Mouse (Mus musculus): ENCODE measurements around the gene Lman2. TPM values are rescaled to one million over a fixed set of nuclear protein-coding genes. Genes with fewer than 3 reads are reported as not detected.

The Lman2 gene
- total RNA-seq (2021) = 10 to 100 TPM; 32.2 to 34.6 TPM
- long read RNA-seq, experiment 1, full-length matches to known transcripts = 90 of 99 reads
- long read RNA-seq, experiment 1, partial matches to known transcripts = 3 of 99 reads
- long read RNA-seq, experiment 1, other reads (novel, unspliced or antisense) = 6 of 99 reads
- long read RNA-seq, experiment 2, full-length matches to known transcripts = 121 of 138 reads
- long read RNA-seq, experiment 2, partial matches to known transcripts = 5 of 138 reads
- long read RNA-seq, experiment 2, other reads (novel, unspliced or antisense) = 12 of 138 reads

DNA sequence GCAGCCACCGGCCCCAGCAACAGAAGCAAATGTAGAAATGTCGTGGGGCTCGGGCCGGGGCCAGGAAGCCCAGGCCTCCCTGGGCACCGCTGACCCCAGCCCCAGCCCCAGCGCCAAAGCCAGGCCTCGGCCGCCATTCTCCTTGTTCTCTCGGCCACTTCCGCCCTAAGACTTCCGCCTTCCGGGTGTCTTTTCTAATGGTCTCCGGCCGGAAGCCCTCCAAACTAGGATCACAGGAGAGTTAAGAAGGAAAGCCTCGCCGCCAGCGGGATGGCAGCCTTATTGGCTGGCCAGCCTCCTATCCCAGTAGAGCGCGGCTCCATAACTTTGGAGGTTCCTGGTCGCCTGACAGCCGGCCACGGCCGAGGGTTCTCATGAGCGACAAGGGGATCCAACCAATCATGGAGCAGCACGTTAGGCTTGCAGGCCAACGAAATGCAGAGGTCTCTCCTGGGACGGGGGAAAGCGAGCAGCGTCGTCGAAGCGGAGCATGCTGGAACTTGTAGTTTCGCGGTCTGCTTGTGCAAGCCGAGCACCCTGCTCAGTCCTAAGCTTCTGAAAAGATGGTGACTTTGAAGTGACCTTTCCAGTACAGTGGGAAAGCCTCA, at the start of gene Lman2:
Gene Lman2, minus strand, starts transcription at position 331 of the 608 bp plus-strand sequence.
- DNase-seq = peak; percentile 96
- intact Hi-C loops (cut with DNase I; ENCODE audit: low total_unique reads) = no loop called here

DNA sequence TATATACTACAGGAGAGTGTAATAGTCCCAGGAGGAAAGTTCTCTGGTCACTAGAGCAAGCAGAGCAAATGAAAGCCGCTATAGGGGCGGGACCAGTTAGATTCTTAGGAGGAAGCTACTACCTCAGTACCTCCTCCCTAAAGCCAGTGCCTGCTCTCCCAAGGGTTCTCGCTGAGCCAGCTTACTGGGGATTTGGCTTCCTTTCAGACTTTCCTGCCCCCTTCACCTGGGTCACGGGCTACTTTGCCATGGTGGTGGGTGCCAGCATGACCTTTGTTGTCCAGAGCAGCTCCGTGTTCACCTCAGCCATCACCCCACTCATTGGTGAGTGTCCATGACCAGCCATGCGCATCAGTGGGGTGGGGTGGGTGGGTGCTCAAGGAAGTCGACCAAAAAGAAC, 49.2 kb upstream of the Lman2 start:
- no peak for DNase-seq
- intact Hi-C loops (cut with DNase I; ENCODE audit: low total_unique reads) = no loop called here

DNA sequence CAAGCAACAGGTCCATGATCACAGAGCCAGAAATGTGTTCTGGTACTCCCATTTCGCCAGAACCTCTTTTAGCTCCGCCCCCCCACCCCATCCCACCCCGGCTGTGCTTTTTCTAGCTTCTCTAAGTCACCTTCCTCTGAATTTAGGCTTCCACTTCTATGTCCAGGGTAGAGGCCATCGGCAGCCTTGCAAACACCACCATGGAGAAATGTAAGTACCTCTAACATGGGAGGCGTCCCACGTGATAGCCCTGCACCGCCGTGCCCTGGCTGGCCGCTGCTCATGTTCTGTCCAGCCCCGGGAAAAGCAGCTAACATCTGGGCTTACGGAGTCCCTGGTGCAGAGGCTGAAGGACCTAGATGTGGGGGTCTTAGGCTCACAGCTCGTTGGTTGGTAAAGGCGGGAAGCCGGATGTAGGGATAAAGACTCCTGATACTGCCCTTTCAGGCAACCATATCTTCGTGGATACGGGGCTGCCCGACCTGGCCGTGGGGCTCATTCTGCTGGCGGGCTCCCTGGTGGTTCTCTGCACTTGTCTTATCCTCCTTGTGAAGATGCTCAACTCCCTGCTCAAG, 46.0 kb upstream of the Lman2 start:
- DNase-seq = no peak
- intact Hi-C loops (cut with DNase I; ENCODE audit: low total_unique reads) = loop anchor here (5.0 kb wide), 1 partner anchor 109 kb away; no protein-coding TSS in a partner anchor

DNA sequence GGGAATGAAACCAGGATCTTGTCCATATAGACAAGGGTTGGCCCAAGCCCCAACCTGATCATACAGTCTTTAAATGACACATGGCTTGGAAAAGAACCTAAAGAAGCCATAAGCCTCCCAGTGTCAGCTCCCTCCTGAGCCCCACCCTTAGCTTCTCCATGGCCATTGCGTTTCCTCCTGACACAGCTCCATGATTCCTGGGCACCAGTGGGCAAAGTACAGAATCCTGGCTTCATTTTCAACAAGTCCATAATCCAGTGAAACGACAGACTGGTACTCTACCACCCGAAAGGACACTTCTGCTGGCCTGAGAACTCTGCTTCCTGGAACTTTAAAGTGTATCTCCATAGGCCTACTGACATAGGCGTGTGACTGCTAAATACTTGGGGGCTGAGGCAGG, 44.8 kb upstream of the Lman2 start:
- intact Hi-C loops (cut with DNase I; ENCODE audit: low total_unique reads) = loop anchor here (5.0 kb wide), 1 partner anchor 110 kb away; no protein-coding TSS in a partner anchor
- no peak for DNase-seq

DNA sequence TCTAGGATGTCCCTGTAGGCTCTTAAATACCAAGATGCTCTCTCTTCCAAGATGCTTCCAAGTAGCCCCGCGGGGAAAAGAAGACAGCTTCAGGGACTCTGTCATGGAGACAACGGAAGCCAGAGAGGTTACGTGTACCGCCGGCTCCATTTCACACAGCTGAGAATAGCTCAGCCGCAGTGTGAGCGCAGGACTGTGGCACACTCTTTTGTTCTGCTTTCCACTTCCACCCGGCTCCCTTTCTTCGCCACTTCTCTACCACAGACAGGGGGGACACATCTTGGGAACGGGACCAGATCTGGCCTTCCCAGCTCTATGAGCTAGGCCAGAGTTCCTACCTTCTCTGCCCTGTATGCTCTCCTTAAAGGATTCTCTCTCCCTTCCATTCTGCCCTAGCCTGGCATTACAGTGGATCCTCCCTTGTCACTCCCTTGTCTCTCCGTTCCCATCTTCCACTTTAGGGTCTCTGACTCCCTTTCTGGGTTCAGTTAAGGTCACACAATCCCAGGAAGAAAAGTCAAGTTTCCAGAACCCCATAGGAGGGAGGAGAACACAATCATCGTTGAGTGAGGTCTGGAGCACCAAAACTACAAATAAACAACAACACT, 43.3 kb upstream of the Lman2 start:
- intact Hi-C loops (cut with DNase I; ENCODE audit: low total_unique reads) = loop anchor here (5.0 kb wide), 1 partner anchor 111 kb away; no protein-coding TSS in a partner anchor
- no peak for DNase-seq

DNA sequence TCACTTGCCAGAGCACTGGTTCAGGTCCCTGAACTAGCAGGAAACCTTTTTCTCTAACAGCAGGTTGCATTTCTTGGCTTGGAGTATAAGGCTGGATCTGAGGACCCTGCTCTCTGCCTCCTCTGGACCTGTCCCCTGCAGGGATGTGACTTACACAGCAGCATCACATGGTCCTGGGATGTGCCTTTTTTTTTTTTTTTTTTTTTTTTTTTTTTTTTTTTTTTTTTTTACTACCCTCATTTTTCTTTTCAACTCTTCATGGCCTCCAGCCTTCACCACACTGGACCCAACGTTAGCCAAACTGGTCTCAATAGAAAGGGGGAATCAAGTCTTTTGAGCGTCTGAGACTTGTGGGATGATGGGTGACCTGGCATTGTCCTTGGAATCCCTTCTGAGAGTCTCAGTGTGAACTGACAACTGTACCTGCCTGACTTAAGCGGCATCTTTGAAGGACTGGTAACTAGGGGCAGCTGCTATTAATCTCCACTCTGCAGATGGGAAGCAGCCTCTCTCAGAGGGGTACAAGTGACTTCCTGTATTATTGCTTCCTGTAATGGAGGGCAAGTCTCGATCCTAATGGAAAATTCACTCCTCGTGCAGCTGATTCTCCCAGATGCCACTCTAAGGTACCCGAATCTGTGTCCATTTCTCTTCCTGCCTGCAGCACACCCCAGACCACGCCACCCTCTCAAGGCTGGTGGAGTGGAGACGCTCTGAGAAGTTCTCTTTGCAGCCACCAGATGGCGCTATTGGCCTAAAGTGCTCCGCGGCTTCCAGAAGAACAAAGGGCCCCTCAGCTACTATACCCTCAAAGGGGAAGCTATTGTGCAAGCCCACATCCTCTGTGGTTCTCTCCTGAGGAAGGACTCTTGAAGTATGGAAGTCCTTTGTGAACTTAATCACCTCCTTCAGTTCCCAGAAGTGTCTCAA, 42.5 kb upstream of the Lman2 start:
- peak; percentile 70 for DNase-seq
- intact Hi-C loops (cut with DNase I; ENCODE audit: low total_unique reads) = loop anchor here (5.0 kb wide), 1 partner anchor 112 kb away; no protein-coding TSS in a partner anchor

DNA sequence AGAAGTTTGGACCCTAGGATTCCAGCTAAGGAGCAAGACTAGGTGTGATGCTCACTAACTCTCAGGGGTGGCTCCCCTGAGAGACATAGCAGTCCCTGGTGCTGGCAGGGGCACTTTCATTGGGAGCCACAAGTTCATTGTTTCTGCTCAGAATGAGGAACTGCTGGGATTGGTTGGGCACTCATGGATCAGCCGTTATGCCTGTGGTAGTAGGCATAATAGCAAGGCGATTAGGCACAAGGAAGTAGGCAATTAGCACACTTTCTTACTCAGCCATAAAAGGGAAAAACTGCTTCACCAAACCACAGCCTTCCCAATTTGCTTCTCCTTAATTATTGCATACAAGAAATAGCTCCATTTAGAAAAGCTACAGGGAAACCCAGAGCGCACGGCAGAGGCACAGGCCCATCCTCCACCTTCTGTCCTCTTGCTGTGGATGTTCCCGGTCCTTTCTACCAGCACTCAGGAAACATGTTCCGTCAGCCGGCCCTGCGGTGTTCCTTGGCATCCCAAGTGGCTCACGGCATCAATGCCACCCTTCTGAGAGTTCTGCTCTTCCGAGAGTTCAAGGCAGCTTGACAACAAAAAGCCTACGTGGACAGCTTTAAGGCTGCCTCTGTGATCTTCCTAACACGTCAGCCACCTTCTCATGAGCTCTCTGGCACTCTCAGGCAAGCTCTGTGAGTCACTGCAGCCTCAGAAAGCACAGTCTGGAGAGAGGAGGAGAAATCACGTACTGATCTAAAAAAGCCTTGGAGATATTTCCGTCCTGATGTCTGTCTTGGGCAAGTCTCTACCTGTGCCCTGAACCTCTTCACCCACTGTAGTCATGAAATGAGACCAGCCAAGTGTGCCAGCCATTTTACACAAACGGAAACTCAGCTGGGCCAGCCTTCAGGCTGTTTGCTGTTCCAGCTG, 41.6 kb upstream of the Lman2 start:
- intact Hi-C loops (cut with DNase I; ENCODE audit: low total_unique reads) = no loop called here
- DNase-seq = no peak

DNA sequence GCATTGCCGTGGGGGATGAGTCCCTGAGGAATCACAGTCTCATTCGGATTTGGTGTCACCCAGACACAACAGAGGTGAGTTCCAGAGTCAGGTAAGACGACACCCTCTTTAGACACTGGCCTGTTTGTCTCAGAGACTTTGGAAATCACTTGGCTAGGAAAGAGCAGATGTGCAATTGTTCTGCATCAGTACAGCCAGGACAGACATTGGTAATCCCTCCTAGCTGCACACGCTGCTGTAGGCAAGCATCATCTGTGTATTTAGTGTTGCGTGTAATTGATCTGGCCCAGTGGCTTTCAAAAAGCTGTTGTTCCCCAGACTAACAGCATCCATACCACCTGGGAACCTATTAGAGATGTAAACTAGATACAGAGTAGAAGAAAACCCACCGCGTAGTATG, 40.7 kb upstream of the Lman2 start:
- DNase-seq = no peak
- intact Hi-C loops (cut with DNase I; ENCODE audit: low total_unique reads) = no loop called here

DNA sequence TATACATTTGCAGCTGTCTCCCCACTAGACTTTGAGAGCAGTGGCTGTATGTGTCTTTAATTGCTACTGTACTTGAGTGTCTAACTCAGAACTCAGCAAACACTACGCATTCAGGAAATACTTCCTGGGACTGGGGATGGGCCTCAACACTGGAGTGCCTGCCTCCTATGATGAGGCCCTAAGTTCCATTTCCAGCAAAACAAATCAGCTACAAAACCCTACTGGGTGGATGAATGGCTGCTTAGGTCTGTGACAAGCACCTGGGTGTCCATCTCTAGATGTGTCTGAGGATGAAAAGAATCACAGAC, 37.4 kb upstream of the Lman2 start:
- DNase-seq = no peak
- intact Hi-C loops (cut with DNase I; ENCODE audit: low total_unique reads) = no loop called here

DNA sequence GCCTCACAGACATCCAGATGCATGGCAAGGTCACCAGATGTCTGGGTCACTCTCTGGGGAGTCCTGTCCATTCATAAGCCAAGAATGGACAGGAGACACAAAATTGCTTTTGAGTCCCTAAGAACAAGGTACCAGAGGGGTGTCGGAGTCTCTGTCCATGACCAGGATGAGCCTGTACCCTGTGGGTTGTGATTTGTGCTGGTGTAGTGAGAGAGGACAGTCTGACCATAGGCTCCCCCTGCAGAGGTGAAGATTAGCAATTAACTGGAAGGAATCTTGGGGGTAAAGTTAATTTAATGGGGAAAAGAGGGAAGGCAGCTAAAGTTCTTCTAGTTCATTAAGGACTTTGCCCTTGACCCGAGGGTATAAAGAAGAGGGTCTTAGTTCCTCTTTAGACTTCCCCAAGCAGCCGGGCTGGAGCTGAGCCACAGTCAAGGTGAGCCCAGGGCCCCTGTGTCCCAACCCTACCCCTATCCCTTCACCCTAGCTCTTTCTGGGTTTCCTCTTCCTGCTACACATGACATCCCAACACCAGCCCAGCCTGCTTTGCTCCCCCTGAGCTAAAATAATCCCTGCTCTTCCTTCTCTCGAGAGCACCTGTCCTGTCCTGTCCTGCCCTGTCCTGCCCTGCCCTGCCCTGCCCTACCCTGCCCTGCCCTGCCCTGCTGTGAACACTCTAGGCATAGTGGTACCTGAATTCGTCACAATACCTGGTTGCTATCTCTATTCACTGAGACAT, 36.9 kb upstream of the Lman2 start:
- no peak for DNase-seq
- intact Hi-C loops (cut with DNase I; ENCODE audit: low total_unique reads) = no loop called here

DNA sequence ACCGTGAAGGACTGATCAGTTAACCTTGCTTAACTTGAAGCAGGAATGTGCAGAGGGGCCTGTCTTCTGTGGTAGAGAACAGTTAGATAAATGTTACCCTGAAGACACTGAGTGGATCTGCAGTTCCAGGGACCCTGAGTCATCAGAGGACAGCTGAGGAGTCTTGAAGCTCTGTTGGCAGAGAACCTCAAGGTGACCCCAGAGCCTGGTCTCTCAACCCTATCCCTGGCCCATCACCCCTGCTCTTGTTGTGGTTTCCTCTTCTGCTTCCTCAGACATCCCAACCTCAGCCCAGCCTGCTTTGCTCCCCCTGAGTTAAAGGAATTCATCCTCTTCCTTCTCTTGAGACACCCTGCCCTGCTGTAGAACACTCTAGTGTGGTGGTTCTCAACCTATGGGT, 35.5 kb upstream of the Lman2 start, which contains the start of gene Slc34a1:
Gene Slc34a1, plus strand, starts transcription at position 100 of the 400 bp plus-strand sequence.
- intact Hi-C loops (cut with DNase I; ENCODE audit: low total_unique reads) = no loop called here
- DNase-seq = no peak

DNA sequence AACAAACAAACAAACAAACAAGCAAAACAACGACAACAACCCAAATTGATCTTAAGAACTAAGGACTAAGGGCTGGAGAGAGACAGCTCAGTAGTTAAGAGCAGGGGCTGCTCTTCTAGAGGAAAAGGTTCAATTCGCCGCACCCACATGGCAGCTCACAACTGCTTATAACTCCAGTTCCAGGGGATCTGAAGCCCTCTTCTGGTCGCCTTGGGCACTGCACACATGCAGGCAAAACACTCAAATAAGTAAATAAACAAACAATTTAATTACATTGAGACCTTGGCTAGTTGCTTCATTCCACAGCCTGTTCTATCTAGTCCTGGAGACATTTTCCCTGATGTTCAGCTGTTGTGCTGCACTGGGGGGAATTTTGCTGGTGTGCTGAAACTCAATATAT, 30.4 kb upstream of the Lman2 start:
- intact Hi-C loops (cut with DNase I; ENCODE audit: low total_unique reads) = no loop called here
- no peak for DNase-seq

DNA sequence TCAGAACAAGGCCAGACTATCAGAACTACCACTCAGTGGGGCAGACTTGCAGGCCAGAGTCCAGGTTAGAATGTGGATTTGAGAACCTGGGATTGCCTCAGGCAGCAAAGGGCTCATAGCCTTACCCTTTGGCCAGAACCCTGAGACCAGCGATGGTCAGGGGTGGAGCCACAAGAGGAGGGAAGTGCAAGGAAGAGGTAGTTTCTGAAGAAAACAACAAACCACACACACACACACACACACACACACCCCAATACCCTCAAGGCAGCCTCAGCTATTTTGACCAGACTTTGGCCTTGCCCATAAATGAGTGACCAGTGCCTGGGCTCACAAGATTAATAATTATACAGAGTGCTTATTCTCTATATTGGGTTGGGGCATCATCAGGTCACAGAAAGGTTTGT, 29.0 kb upstream of the Lman2 start:
- intact Hi-C loops (cut with DNase I; ENCODE audit: low total_unique reads) = no loop called here
- DNase-seq = no peak

DNA sequence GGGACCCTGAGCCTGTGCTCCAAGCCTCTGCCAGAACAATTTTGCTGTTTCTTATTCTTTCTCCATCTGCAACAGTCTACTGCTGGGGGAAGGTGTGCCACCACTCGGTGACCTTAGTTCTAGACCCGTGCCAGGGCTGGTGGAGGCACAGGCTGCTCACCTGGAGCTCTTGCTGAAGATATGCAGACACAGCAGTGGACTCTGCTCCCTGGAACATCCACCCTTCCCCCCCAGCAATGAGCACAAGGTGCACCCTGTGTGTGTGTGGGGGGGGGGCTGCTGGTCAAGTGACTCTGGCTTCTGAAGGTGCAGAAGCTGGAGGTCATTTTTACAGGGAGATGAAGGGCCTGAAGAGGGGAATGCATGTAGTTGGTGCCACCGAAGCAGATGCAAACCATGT, 28.1 kb upstream of the Lman2 start:
- intact Hi-C loops (cut with DNase I; ENCODE audit: low total_unique reads) = no loop called here
- no peak for DNase-seq

DNA sequence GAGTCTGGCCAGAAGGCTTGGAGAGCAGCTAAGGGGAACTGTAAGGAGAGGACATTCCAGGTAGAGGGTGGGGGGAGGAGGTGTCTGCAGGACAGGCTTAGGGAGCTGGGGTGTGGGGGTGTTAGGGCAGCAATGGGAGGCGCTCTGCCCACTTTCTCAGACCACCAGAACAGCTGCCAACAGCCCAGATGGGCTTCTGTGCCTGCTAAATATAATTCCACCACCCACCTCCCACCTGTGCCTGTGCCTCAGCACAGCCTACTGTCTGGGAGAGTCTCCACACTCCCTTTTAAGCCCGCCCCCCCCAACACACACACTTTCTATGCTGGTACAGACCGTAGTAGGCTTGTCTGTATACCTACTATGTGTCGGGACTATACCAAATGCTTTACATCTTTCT, 19.2 kb upstream of the Lman2 start:
- intact Hi-C loops (cut with DNase I; ENCODE audit: low total_unique reads) = no loop called here
- DNase-seq = no peak

DNA sequence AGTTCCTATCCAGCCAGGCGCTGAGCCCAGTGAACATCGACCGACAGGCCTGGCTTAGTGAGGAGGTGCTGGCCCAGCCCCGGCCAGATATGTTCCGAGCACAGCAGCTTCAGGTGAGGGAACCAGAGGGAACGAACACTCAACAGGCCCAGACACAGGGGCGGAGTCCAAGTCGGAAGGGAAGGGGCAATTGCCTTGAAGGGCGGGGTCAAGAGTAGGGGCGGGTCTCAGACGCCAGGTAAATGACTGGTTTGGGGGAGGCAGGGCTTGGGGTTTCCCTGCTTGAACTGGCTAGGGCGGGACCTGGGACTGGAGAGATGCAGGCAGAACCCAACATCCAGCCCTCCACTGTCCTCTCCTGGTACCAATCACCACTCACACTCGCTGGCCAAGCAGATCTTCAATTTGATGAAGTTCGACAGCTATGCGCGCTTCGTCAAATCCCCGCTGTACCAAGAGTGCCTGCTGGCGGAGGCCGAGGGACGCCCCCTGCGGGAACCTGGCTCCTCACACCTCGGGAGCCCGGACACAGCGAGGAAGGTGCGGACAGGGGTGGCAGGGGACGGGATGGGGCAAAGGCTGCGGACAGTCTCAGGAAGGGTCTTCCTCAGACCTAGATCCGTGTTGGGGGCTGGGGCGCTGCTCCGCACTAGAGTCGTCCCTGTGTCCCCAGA, 16.5 kb upstream of the Lman2 start:
- DNase-seq = no peak
- intact Hi-C loops (cut with DNase I; ENCODE audit: low total_unique reads) = no loop called here

DNA sequence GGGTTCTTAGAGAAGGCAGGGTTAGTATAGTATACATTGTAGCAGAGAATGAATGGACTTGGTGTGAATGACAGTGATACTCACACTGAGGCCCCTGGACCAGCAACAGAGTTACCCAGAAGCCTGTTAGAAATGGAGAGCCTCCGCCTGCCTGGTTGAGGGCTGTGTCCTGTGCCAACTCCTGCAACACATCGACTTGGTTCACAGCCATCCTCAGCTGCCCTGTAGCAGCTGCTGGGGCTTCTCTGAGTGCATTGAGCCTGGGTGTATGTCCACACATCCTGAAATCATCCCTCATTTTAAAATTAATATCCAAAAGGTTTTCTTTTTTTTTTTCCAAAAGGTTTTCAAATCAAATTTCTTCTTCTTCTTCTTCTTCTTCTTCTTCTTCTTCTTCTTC, 13.3 kb upstream of the Lman2 start:
- intact Hi-C loops (cut with DNase I; ENCODE audit: low total_unique reads) = no loop called here
- DNase-seq = no peak

Measured in gastrocnemius, postnatal 14 days (tissue).